Mouse (Mus musculus): ENCODE results near the gene Plcb4.
"Not testable (repeated sequence)": the region's sequence is repeated elsewhere in the genome, so short reads cannot be mapped to it uniquely, and the experiment has no call there.

Plcb4 gene

GRCm38 (mm10) chr2:135673649-135674048 lies 14.8 kb downstream of the Plcb4 start:
- DNase-seq (ENCODE audit: low spot score) = no peak

GRCm38 (mm10) chr2:135675284-135675683 lies 16.5 kb downstream of the Plcb4 start:
- DNase-seq (ENCODE audit: low spot score) = no peak

GRCm38 (mm10) chr2:135676978-135677501 lies 18.2 kb downstream of the Plcb4 start:
- no peak for DNase-seq (ENCODE audit: low spot score)

GRCm38 (mm10) chr2:135677601-135678000 lies 18.8 kb downstream of the Plcb4 start:
- no peak for DNase-seq (ENCODE audit: low spot score)

GRCm38 (mm10) chr2:135680001-135680400 lies 21.2 kb downstream of the Plcb4 start:
- no peak for DNase-seq (ENCODE audit: low spot score)

- DNase-seq (ENCODE audit: low spot score) = no peak
These were observed 21.8 kb downstream of the Plcb4 start for GRCm38 (mm10) chr2:135680406-135681134.

- no peak for DNase-seq (ENCODE audit: low spot score)
These were observed 25.1 kb downstream of the Plcb4 start for GRCm38 (mm10) chr2:135683684-135684440.

- no peak for DNase-seq (ENCODE audit: low spot score)
These were observed 27.9 kb downstream of the Plcb4 start for GRCm38 (mm10) chr2:135686692-135687091.

- no peak for DNase-seq (ENCODE audit: low spot score)
These were observed 28.8 kb downstream of the Plcb4 start for GRCm38 (mm10) chr2:135687585-135687984.

- DNase-seq (ENCODE audit: low spot score) = no peak
These were observed 34.0 kb downstream of the Plcb4 start for GRCm38 (mm10) chr2:135692568-135693488.

- no peak for DNase-seq (ENCODE audit: low spot score)
These were observed 42.0 kb downstream of the Plcb4 start for GRCm38 (mm10) chr2:135700686-135701413.

- no peak for DNase-seq (ENCODE audit: low spot score)
These were observed 45.9 kb downstream of the Plcb4 start for GRCm38 (mm10) chr2:135704673-135705072.

- no peak for DNase-seq (ENCODE audit: low spot score)
These were observed 48.5 kb downstream of the Plcb4 start for GRCm38 (mm10) chr2:135707305-135707704.

- DNase-seq (ENCODE audit: low spot score) = no peak
These were observed 49.6 kb downstream of the Plcb4 start for GRCm38 (mm10) chr2:135708386-135708785.

GRCm38 (mm10) chr2:135708796-135709195 lies 50.0 kb downstream of the Plcb4 start:
- no peak for DNase-seq (ENCODE audit: low spot score)

GRCm38 (mm10) chr2:135709736-135710135 lies 50.9 kb downstream of the Plcb4 start:
- DNase-seq (ENCODE audit: low spot score) = not testable (repeated sequence)

GRCm38 (mm10) chr2:135711049-135711924 lies 52.5 kb downstream of the Plcb4 start:
- DNase-seq (ENCODE audit: low spot score) = no peak

- no peak for DNase-seq (ENCODE audit: low spot score)
These were observed 53.1 kb downstream of the Plcb4 start for GRCm38 (mm10) chr2:135711925-135712288.

- no peak for DNase-seq (ENCODE audit: low spot score)
These were observed 53.5 kb downstream of the Plcb4 start for GRCm38 (mm10) chr2:135712331-135712730.

GRCm38 (mm10) chr2:135712921-135713320 lies 54.1 kb downstream of the Plcb4 start:
- DNase-seq (ENCODE audit: low spot score) = no peak

All from MN1 (cell line).